Mouse (Mus musculus) limb, embryonic 14.5 days (tissue): Measurements from ENCODE around the gene Slc12a9. TPM values are rescaled to one million over a fixed set of nuclear protein-coding genes. Genes with fewer than 3 reads are reported as not detected.

ENCODE experiments used
- ATAC-seq: fragments of 200-750 bp; cut with Nextera tagmentation; 2 replicates; pipeline ENCODE4 v1.8.0; 2017; ENCODE audit warnings: low read depth, moderate number of reproducible peaks, moderate TSS enrichment; ENCODE audit not compliant: low FRiP score
- DNase-seq: peaks from one replicate; pipeline ENCODE4 v3.0.0-alpha.2; 2015; ENCODE audit warnings: low spot score
- H3K27ac ChIP-seq: fragments of 300-500 bp; sonication (generic); replicated peaks from 2 replicates; pipeline ENCODE4 v1.5.1; 2014; ENCODE audit warnings: low read depth, mild to moderate bottlenecking, low read length, moderate library complexity, mixed read lengths
- H3K27me3 ChIP-seq: fragments of 300-500 bp; sonication (generic); 2 replicates; pipeline ENCODE4 v1.6.1; 2014; ENCODE audit warnings: low read length, mixed read lengths; ENCODE audit not compliant: control insufficient read depth, insufficient read depth
- H3K36me3 ChIP-seq: fragments of 300-500 bp; sonication (generic); 2 replicates; pipeline ENCODE4 v1.6.1; 2014; ENCODE audit warnings: mild to moderate bottlenecking, low read length, moderate library complexity, mixed read lengths; ENCODE audit not compliant: control insufficient read depth, insufficient read depth
- H3K4me1 ChIP-seq: fragments of 300-500 bp; sonication (generic); 2 replicates; pipeline ENCODE4 v1.6.1; 2014; ENCODE audit warnings: antibody characterized with exemption, low read length, mixed read lengths; ENCODE audit not compliant: control insufficient read depth, insufficient read depth
- H3K4me2 ChIP-seq: fragments of 300-500 bp; sonication (generic); replicated peaks from 2 replicates; pipeline ENCODE4 v1.6.1; 2014; ENCODE audit warnings: low read depth, mild to moderate bottlenecking, low read length, moderate library complexity; ENCODE audit not compliant: severe bottlenecking
- H3K4me3 ChIP-seq: fragments of 300-500 bp; sonication (generic); replicated peaks from 2 replicates; pipeline ENCODE4 v1.5.1; 2014; ENCODE audit warnings: low read length
- H3K9ac ChIP-seq: fragments of 300-500 bp; sonication (generic); 2 replicates; pipeline ENCODE4 v1.6.1; 2014; ENCODE audit warnings: mild to moderate bottlenecking, low read depth, low read length, moderate library complexity; ENCODE audit not compliant: severe bottlenecking
- H3K9me3 ChIP-seq: fragments of 300-500 bp; sonication (generic); 2 replicates; pipeline ENCODE4 v1.6.1; 2016; ENCODE audit warnings: low read length; ENCODE audit not compliant: control insufficient read depth
- POLR2A ChIP-seq: fragments of 200-500 bp; IDR thresholded peaks from 2 replicates; pipeline ENCODE4 v1.8.0; 2012; ENCODE audit warnings: inconsistent platforms, mild to moderate bottlenecking, moderate library complexity, borderline replicate concordance; ENCODE audit not compliant: insufficient read depth, insufficient read length; ENCODE audit errors: extremely low read depth
- WGBS: fragments of 180-500 bp; shearing (Covaris S2); extraction: QIAGEN DNeasy Blood & Tissue Kit; methylation state at CpG from one replicate; pipeline ENCODE4 v1.1.7; 2014; 5-methylcytosine and 5-hydroxymethylcytosine counted together
- polyA plus RNA-seq, 2 experiments: library from polyadenylated mRNA; depleted of rRNA in 1 of 2; stranded (reverse) in 1 of 2; unstranded in 1 of 2; fragments of >200 nt; fragmentation: Nextera tagmentation in 1 of 2; extraction: Ambion mirVana in 1 of 2; gene quantifications; 2 replicates each; pipeline versions ENCODE4 v1.2.1 to v1.2.3; 2012 to 2014

The Slc12a9 gene
- polyA plus RNA-seq (2012; rRNA removed), result 20.2 and 26.1 TPM in 2 replicates
- polyA plus RNA-seq (2014; fragmentation: Nextera tagmentation; extraction: Ambion mirVana), result 8.0 and 11.9 TPM in 2 replicates

DNA sequence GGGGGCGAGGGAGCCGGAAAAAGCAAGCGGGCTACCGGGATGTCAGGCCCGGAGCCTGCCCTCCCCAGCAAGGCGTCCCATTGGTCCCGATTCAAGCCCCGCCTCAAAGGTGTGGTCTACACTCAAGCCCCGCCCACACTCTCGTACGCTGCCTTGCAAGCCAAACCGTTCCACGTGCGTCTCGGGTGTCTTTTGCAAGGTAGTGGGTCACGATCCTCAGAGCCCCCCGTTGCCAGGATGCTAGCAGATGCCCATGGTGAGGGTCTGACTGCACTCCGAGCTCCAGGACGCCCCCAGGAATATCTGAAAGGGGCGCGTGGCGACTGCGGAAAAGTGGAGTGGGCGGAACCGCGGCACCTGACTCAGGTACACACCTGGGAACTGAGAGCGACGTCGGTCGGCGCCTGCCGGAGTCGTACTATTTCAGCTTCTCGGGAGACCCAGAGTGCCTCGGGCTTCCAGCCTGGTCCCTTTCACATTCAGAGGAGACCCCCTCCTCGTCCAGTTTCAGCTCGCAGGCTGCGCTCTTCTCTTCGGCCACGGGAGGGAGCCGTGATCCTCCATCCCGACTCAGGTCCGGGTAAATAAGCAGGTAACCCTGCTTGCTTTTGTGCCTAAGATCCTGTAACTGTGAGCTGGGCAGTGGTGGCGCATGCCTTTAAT lies at the start of gene Slc12a9:
TSS of gene Slc12a9 (minus strand) at position 86 of the 663 bp plus-strand sequence.
- DNase-seq, result peak; percentile 96
- no peaks in the 10 kb centered on the region for H3K9me3 ChIP-seq
- peak within 1 kb of the TSS; percentile 74 for H3K9ac ChIP-seq
- H3K27ac ChIP-seq, result no peak within 1 kb of the TSS; the same call in 1 of the 2 replicates
- 3% methylated on average over 32 of the region's 44 CpGs for WGBS
- peak; percentile 90 for ATAC-seq
- peak within 1 kb of the TSS; percentile 67 for H3K4me3 ChIP-seq
- peaks cover 5% of the 10 kb centered on the region for H3K4me1 ChIP-seq
- no peak for TF ChIP-seq POLR2A
- peak within 1 kb of the TSS; percentile 95 for H3K4me2 ChIP-seq
- H3K27me3 ChIP-seq, result no peaks in the 10 kb centered on the region
- 0 out of 2 replicates have a peak, but pooled peaks cover 3% of the 10 kb centered on the region for H3K36me3 ChIP-seq

DNA sequence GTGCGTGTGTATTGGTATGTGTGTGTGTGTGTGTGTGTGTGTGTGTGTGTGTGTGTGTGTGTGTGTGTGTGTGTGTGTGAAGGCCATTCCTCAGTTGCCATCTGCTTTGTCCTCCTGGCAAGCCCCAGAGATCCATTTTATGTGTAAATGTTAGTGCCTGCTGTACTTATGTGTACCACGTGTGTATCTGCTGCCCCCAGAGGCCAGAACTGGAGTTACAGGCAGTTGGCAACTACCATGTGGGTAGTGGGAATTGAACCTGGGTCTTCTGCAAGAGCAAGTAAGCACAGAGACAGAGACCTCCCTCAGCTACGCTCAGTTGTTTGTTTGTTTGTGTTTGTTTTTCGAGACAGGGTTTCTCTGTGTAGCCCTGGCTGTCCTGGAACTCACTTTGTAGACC lies 47.8 kb upstream of the Slc12a9 start:
- no peak overlapping the region for H3K4me3 ChIP-seq
- WGBS, result 54% methylated on average over 4 of the region's 4 CpGs
- TF ChIP-seq POLR2A, result no peak
- 0 out of 2 replicates have a peak, but pooled peaks cover 3% of the 10 kb centered on the region for H3K4me1 ChIP-seq
- H3K9ac ChIP-seq, result no peak overlapping the region
- ATAC-seq (no peak), DNase-seq (peak; percentile 45)
- no peaks in the 10 kb centered on the region for H3K9me3 ChIP-seq
- no peak overlapping the region for H3K27ac ChIP-seq
- no peaks in the 10 kb centered on the region for H3K36me3 ChIP-seq
- no peaks in the 10 kb centered on the region for H3K27me3 ChIP-seq
- no peak overlapping the region for H3K4me2 ChIP-seq

DNA sequence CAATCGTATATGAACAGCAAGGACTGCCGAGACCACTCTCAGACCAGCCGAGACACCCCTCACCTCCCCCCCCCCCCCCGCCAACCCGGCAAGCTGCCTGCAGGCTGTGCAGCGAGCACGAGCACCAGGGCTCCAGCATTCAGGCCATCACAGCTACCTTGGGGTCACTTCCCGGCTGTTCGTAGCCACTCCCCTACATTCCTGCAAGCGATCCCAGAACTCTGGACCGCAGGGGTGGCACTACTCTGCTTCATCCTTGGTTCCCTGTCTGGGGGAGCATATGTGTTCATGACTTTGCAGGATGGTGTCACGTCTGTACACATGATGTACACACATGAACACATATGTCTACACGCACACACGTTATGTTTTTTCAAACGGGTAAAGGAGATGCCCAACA lies 44.2 kb upstream of the Slc12a9 start:
- Histone ChIP-seq H3K27ac (no peak overlapping the region), H3K4me2 (peak overlapping the region; percentile 32), H3K4me3 (no peak overlapping the region), H3K9ac (no peak overlapping the region), H3K36me3 (peaks cover 28% of the 10 kb centered on the region), H3K9me3 (no peaks in the 10 kb centered on the region), H3K27me3 (no peaks in the 10 kb centered on the region), H3K4me1 (0 out of 2 replicates have a peak, but pooled peaks cover 3% of the 10 kb centered on the region)
- WGBS, result 39% methylated on average over 8 of the region's 15 CpGs
- ATAC-seq, result 0 out of 2 replicates have a peak, but pooled peaks have one; percentile 8
- DNase-seq, result no peak
- no peak for TF ChIP-seq POLR2A

DNA sequence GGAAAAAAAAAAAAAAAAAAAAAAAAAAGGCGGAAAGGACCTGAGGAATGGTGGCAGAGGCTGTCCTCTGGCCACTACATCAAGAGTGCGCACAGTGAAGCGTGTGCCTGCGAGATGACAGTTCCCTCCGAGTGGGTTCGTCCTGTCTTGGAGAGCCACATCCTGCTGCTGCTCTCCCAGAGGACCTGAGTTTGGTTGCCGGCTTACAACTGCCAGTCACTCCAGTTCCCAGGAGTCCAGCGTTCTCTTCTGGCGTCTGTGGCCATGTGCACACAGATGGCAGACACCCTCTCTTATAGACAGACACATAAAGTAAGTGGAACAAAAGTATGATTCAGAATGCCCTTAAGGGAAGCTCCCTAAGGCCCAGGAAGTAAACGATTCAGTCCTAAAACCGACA lies 43.8 kb upstream of the Slc12a9 start:
- H3K4me2 ChIP-seq, result peak overlapping the region; percentile 32
- ATAC-seq (peak; percentile 14; the same call in 1 of the 2 replicates), DNase-seq (no peak)
- TF ChIP-seq POLR2A, result no peak
- H3K27me3 ChIP-seq, result no peaks in the 10 kb centered on the region
- no peak overlapping the region for H3K9ac ChIP-seq
- 16% methylated on average over 10 of the region's 11 CpGs for WGBS
- H3K36me3 ChIP-seq, result peaks cover 32% of the 10 kb centered on the region
- H3K4me3 ChIP-seq, result no peak overlapping the region
- H3K9me3 ChIP-seq, result no peaks in the 10 kb centered on the region
- 0 out of 2 replicates have a peak, but pooled peaks cover 3% of the 10 kb centered on the region for H3K4me1 ChIP-seq
- no peak overlapping the region for H3K27ac ChIP-seq

DNA sequence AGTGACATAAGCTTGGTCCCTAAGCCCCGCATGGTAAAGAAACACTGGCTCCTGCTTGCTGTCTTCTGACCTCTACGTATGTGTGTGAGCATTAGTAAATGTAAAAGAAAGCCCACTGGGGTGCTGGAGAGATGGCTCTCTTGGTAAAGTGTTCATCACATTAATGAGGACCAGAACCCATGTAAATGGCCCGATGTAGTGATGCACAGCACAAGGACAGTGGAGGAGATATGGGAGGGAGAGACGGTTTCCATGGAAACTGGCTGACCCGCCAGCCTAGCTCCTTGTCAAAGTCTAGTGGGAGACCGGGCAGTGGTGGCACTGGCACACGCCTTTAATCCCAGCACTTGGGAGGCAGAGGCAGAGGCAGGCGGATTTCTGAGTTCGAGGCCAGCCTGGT lies 43.3 kb upstream of the Slc12a9 start:
- Histone ChIP-seq H3K4me3 (no peak overlapping the region), H3K4me1 (0 out of 2 replicates have a peak, but pooled peaks cover 3% of the 10 kb centered on the region), H3K36me3 (peaks cover 37% of the 10 kb centered on the region), H3K27me3 (no peaks in the 10 kb centered on the region), H3K4me2 (peak overlapping the region; percentile 32; the same call in 1 of the 2 replicates), H3K9me3 (no peaks in the 10 kb centered on the region), H3K9ac (no peak overlapping the region), H3K27ac (no peak overlapping the region)
- no peak for TF ChIP-seq POLR2A
- no peak for DNase-seq
- peak; percentile 14; the same call in 1 of the 2 replicates for ATAC-seq
- WGBS, result 50% methylated on average over 9 of the region's 9 CpGs
